8 mouse cellular contexts compared by ENCODE assay signal in the genomic region with DNA sequence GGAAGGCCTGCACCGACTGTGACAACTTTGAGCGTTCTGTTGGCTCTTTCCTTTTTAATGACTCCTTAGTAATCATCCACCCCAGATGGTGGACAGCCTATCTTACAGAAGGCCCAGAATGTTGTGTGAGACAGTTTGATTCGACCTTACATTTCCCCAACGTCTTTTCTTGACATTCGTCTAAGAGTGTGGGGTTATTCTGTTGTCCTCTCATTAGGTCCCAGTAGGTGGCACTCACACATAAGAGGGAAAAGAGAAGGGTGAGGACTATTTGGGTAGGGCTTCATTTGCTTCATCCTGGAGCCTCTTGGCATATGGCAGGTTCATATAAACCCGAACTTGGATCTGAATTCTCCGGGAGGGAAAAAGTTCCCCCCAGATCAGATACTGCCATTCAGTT.
DNase-seq lines count a peak whose midpoint lies in the region; ATAC-seq lines count a peak whose summit lies in the region.

No protein-coding gene starts in this region.

- no peak overlapping the region for H3K9ac ChIP-seq in hindbrain, embryonic 14.5 days
- H3K9ac ChIP-seq in embryonic facial prominence, embryonic 14.5 days (ENCODE audit: low read depth, low read length): no peak overlapping the region

- 51% methylated on average over 7 of the region's 7 CpGs for WGBS in hindbrain, embryonic 14.5 days
- 47% methylated on average over 7 of the region's 7 CpGs for WGBS in hindbrain, embryonic 10.5 days
- 46% methylated on average over 7 of the region's 7 CpGs for WGBS in embryonic facial prominence, embryonic 14.5 days

- H3K9me3 ChIP-seq in hindbrain, embryonic 14.5 days (ENCODE audit: control insufficient read depth, low read length): no peaks in the 10 kb centered on the region
- no peaks in the 10 kb centered on the region for H3K9me3 ChIP-seq in hindbrain, embryonic 10.5 days
- H3K9me3 ChIP-seq in embryonic facial prominence, embryonic 14.5 days (ENCODE audit: control insufficient read depth, low read length): no peaks in the 10 kb centered on the region

- no peak overlapping the region for H3K4me2 ChIP-seq in hindbrain, embryonic 14.5 days (replicated peaks)
- H3K4me2 ChIP-seq in embryonic facial prominence, embryonic 14.5 days (ENCODE audit: low read depth, low read length): no peak overlapping the region

- intact Hi-C loops in left cerebral cortex, postnatal 25 days (cut with DNase I): loop anchor here (1.0 to 5.0 kb wide), 3 partner anchors 83 to 264 kb away; no protein-coding TSS in a partner anchor

- peak; percentile 64 for DNase-seq in hindbrain, embryonic 14.5 days (ENCODE audit: low spot score)
- no peak for DNase-seq in hindbrain, embryonic 10.5 days (ENCODE audit: low spot score)
- DNase-seq in 3T3-L1 (ENCODE audit: low read depth, low spot score): peak; percentile 37
- peak; percentile 60 for DNase-seq in MEL-GATA-1-ER (ENCODE audit: extremely low read depth, low read depth)
- peak; percentile 40 for DNase-seq in embryonic facial prominence, embryonic 14.5 days (ENCODE audit: low spot score)
- DNase-seq in left cerebral cortex, postnatal 25 days (ENCODE audit: low spot score in 2 of 2): peak; percentile 52 to 69
- DNase-seq in urinary bladder, adult 18-20 months (ENCODE audit: low spot score in 2 of 2): no peak

- H3K36me3 ChIP-seq in hindbrain, embryonic 14.5 days (replicated peaks; ENCODE audit: control insufficient read depth, insufficient read depth): no peaks in the 10 kb centered on the region
- H3K36me3 ChIP-seq in hindbrain, embryonic 10.5 days: no peaks in the 10 kb centered on the region
- H3K36me3 ChIP-seq in embryonic facial prominence, embryonic 14.5 days (ENCODE audit: control insufficient read depth, insufficient read depth, low read length): no peaks in the 10 kb centered on the region

- 0 out of 2 replicates have a peak, but pooled peaks cover 3% of the 10 kb centered on the region for H3K4me1 ChIP-seq in hindbrain, embryonic 14.5 days (replicated peaks; ENCODE audit: control insufficient read depth, insufficient read depth, low read length)
- H3K4me1 ChIP-seq in hindbrain, embryonic 10.5 days (replicated peaks): peaks cover 14% of the 10 kb centered on the region
- H3K4me1 ChIP-seq in embryonic facial prominence, embryonic 14.5 days (ENCODE audit: control insufficient read depth, insufficient read depth, low read length): peaks cover 9% of the 10 kb centered on the region; the same call in 1 of the 2 replicates

- H3K4me3 ChIP-seq in hindbrain, embryonic 14.5 days (replicated peaks; ENCODE audit: low read length): no peak overlapping the region
- H3K4me3 ChIP-seq in hindbrain, embryonic 10.5 days: no peak overlapping the region
- H3K4me3 ChIP-seq in embryonic facial prominence, embryonic 14.5 days (ENCODE audit: low read depth, low read length): no peak overlapping the region

- no peaks in the 10 kb centered on the region for H3K27me3 ChIP-seq in hindbrain, embryonic 14.5 days (ENCODE audit: control insufficient read depth, insufficient read depth, low read length)
- H3K27me3 ChIP-seq in hindbrain, embryonic 10.5 days (ENCODE audit: insufficient read depth, poor library complexity, severe bottlenecking): peaks cover 17% of the 10 kb centered on the region
- H3K27me3 ChIP-seq in embryonic facial prominence, embryonic 14.5 days (replicated peaks; ENCODE audit: control insufficient read depth, insufficient read depth, low read length): peaks cover 15% of the 10 kb centered on the region

- ATAC-seq in hindbrain, embryonic 14.5 days (ENCODE audit: low FRiP score): no peak
- no peak for ATAC-seq in embryonic facial prominence, embryonic 14.5 days (ENCODE audit: low read depth)
- no peak for ATAC-seq in erythroid progenitor cell, adult 5-6 weeks (replicated peaks; ENCODE audit: low FRiP score, poor library complexity, severe bottlenecking)

- no peak overlapping the region for H3K27ac ChIP-seq in hindbrain, embryonic 14.5 days
- no peak overlapping the region for H3K27ac ChIP-seq in hindbrain, embryonic 10.5 days
- no peak overlapping the region for H3K27ac ChIP-seq in embryonic facial prominence, embryonic 14.5 days (replicated peaks; ENCODE audit: low read depth, low read length)

Comparison
In these comparisons a context has a peak if more than half of its experiments do, and no peak if none do; other contexts are left out.
1. DNase-seq: peak in hindbrain, embryonic 14.5 days (single experiment), 3T3-L1 (single experiment), MEL-GATA-1-ER (single experiment), embryonic facial prominence, embryonic 14.5 days (single experiment) and left cerebral cortex, postnatal 25 days (2 of 2); none in hindbrain, embryonic 10.5 days (single experiment) and urinary bladder, adult 18-20 months (0 of 2).